Mouse (Mus musculus): ENCODE measurements around the gene Ttll3. TPM values are rescaled to one million over a fixed set of nuclear protein-coding genes. Genes with fewer than 3 reads are reported as not detected.
A peak's percentile ranks its signal among the peaks of the same experiment; 100 is the strongest.

Ttll3 gene
- polyA plus RNA-seq, 1 experiment, result 21.2 TPM

- no peak for TF ChIP-seq POLR2A (IDR thresholded peaks at IDR 0.05; ENCODE audit: low read depth, low read length)
- no peak for TF ChIP-seq CTCF (IDR thresholded peaks at IDR 0.05; ENCODE audit: extremely low read depth, insufficient read depth, insufficient read length, insufficient replicate concordance)
- DNase-seq (ENCODE audit: low read depth in 1 of 2, low spot score in 2 of 2), result no peak
- WGBS, result 81% methylated on average over 12 of the region's 12 CpGs
- Histone ChIP-seq H3K4me1 (ENCODE audit: control insufficient read depth, insufficient read depth, insufficient read length) (no peaks in the 10 kb centered on the region), H3K27me3 (ENCODE audit: control insufficient read depth, insufficient read depth, low read length) (no peaks in the 10 kb centered on the region), H3K4me3 (ENCODE audit: extremely low read depth, insufficient read depth, insufficient read length) (no peak overlapping the region), H3K36me3 (ENCODE audit: control insufficient read depth, insufficient read depth, low read length) (no peaks in the 10 kb centered on the region), H3K27ac (ENCODE audit: insufficient read depth, low read length) (no peak overlapping the region)
Observed at GRCm38 (mm10) chr6:113437135-113437534, 48.1 kb downstream of the Ttll3 start.

- TF ChIP-seq CTCF (IDR thresholded peaks at IDR 0.05; ENCODE audit: extremely low read depth, insufficient read depth, insufficient read length, insufficient replicate concordance), result no peak
- TF ChIP-seq POLR2A (IDR thresholded peaks at IDR 0.05; ENCODE audit: low read depth, low read length), result no peak
- 63% methylated on average over 12 of the region's 12 CpGs for WGBS
- Histone ChIP-seq H3K4me3 (ENCODE audit: extremely low read depth, insufficient read depth, insufficient read length) (no peak overlapping the region), H3K36me3 (ENCODE audit: control insufficient read depth, insufficient read depth, low read length) (no peaks in the 10 kb centered on the region), H3K27me3 (ENCODE audit: control insufficient read depth, insufficient read depth, low read length) (no peaks in the 10 kb centered on the region), H3K4me1 (ENCODE audit: control insufficient read depth, insufficient read depth, insufficient read length) (no peaks in the 10 kb centered on the region), H3K27ac (ENCODE audit: insufficient read depth, low read length) (no peak overlapping the region)
- no peak for DNase-seq (ENCODE audit: low read depth in 1 of 2, low spot score in 2 of 2)
Observed at GRCm38 (mm10) chr6:113438721-113439430, 49.8 kb downstream of the Ttll3 start.

- Histone ChIP-seq H3K27me3 (ENCODE audit: control insufficient read depth, insufficient read depth, low read length) (no peaks in the 10 kb centered on the region), H3K27ac (ENCODE audit: insufficient read depth, low read length) (no peak overlapping the region), H3K4me1 (ENCODE audit: control insufficient read depth, insufficient read depth, insufficient read length) (no peaks in the 10 kb centered on the region), H3K4me3 (ENCODE audit: extremely low read depth, insufficient read depth, insufficient read length) (no peak overlapping the region), H3K36me3 (ENCODE audit: control insufficient read depth, insufficient read depth, low read length) (no peaks in the 10 kb centered on the region)
- TF ChIP-seq CTCF (IDR thresholded peaks at IDR 0.05; ENCODE audit: extremely low read depth, insufficient read depth, insufficient read length, insufficient replicate concordance) (no peak), POLR2A (IDR thresholded peaks at IDR 0.05; ENCODE audit: low read depth, low read length) (no peak)
- no peak for DNase-seq (ENCODE audit: low read depth in 1 of 2, low spot score in 2 of 2)
- WGBS, result 88% methylated on average over 3 of the region's 3 CpGs
Observed at GRCm38 (mm10) chr6:113440686-113441085, 51.6 kb downstream of the Ttll3 start.

GRCm38 (mm10) chr6:113441147-113441680 is 52.2 kb downstream of the Ttll3 start:
- DNase-seq (ENCODE audit: low read depth in 1 of 2, low spot score in 2 of 2), result peak; percentile 62 to 64
- Histone ChIP-seq H3K4me1 (ENCODE audit: control insufficient read depth, insufficient read depth, insufficient read length) (no peaks in the 10 kb centered on the region), H3K27me3 (ENCODE audit: control insufficient read depth, insufficient read depth, low read length) (no peaks in the 10 kb centered on the region), H3K4me3 (ENCODE audit: extremely low read depth, insufficient read depth, insufficient read length) (no peak overlapping the region), H3K36me3 (ENCODE audit: control insufficient read depth, insufficient read depth, low read length) (0 out of 2 replicates have a peak, but pooled peaks cover under 1% of the 10 kb centered on the region), H3K27ac (ENCODE audit: insufficient read depth, low read length) (no peak overlapping the region)
- TF ChIP-seq CTCF (IDR thresholded peaks at IDR 0.05; ENCODE audit: extremely low read depth, insufficient read depth, insufficient read length, insufficient replicate concordance) (peak; percentile 39; the same call in 1 of the 2 replicates), POLR2A (IDR thresholded peaks at IDR 0.05; ENCODE audit: low read depth, low read length) (no peak)
- WGBS, result 55% methylated on average over 7 of the region's 7 CpGs

GRCm38 (mm10) chr6:113442087-113442441 is 53.0 kb downstream of the Ttll3 start:
- 37% methylated on average over 9 of the region's 9 CpGs for whole genome bisulfite sequencing
- H3K27ac ChIP-seq (ENCODE audit: insufficient read depth, low read length), result no peak overlapping the region
- H3K27me3 ChIP-seq (ENCODE audit: control insufficient read depth, insufficient read depth, low read length), result no peaks in the 10 kb centered on the region
- H3K4me3 ChIP-seq (ENCODE audit: extremely low read depth, insufficient read depth, insufficient read length), result peak overlapping the region; percentile 82; the same call in 1 of the 2 replicates
- no peak for DNase-seq (ENCODE audit: low read depth in 1 of 2, low spot score in 2 of 2)
- H3K36me3 ChIP-seq (ENCODE audit: control insufficient read depth, insufficient read depth, low read length), result 0 out of 2 replicates have a peak, but pooled peaks cover 2% of the 10 kb centered on the region
- TF ChIP-seq CTCF (IDR thresholded peaks at IDR 0.05; ENCODE audit: extremely low read depth, insufficient read depth, insufficient read length, insufficient replicate concordance), result no peak
- TF ChIP-seq POLR2A (IDR thresholded peaks at IDR 0.05; ENCODE audit: low read depth, low read length), result no peak
- no peaks in the 10 kb centered on the region for H3K4me1 ChIP-seq (ENCODE audit: control insufficient read depth, insufficient read depth, insufficient read length)

- WGBS, result under 1% methylated on average over 45 of the region's 45 CpGs
- Histone ChIP-seq H3K27me3 (ENCODE audit: control insufficient read depth, insufficient read depth, low read length) (no peaks in the 10 kb centered on the region), H3K27ac (ENCODE audit: insufficient read depth, low read length) (peak within 1 kb of the TSS; percentile 34; the same call in 1 of the 2 replicates)
Observed at GRCm38 (mm10) chr6:113442442-113443090, 53.5 kb downstream of the Ttll3 start, which contains the start of gene Jagn1. Gene Jagn1 (plus strand): TSS chr6:113442569.

More at GRCm38 (mm10) chr6:113442442-113443090, 53.5 kb downstream of the Ttll3 start, which contains the start of gene Jagn1:
- peak within 1 kb of the TSS; percentile 82 for H3K4me3 ChIP-seq (ENCODE audit: extremely low read depth, insufficient read depth, insufficient read length)
- peak; percentile 83 to 91 for DNase-seq (ENCODE audit: low read depth in 1 of 2, low spot score in 2 of 2)
- TF ChIP-seq CTCF (IDR thresholded peaks at IDR 0.05; ENCODE audit: extremely low read depth, insufficient read depth, insufficient read length, insufficient replicate concordance) (no peak), POLR2A (IDR thresholded peaks at IDR 0.05; ENCODE audit: low read depth, low read length) (peak; percentile 62)
- no peaks in the 10 kb centered on the region for H3K4me1 ChIP-seq (ENCODE audit: control insufficient read depth, insufficient read depth, insufficient read length)
- peaks cover 4% of the 10 kb centered on the region for H3K36me3 ChIP-seq (ENCODE audit: control insufficient read depth, insufficient read depth, low read length)
